In the genomic region with DNA sequence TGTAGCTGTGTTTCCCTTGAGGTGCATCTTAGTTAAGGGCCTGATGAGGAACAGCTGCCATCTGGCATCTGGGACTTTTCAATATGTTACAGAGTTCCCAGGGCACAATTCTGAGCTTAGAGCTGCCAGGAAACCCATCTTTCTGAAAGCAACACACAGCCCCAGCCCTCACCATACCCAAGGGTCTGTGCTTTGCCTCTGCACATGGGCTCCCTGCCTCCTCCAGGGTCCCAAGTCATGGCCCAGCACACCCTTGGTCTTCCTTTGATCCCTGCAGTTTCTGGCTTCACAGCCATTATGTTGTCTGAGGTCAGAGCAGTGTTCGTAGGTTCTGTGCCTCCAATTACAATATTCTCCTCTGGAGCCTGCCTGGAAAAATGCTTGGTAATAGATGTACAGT, we compare ENCODE assay signal across 35 mouse cellular contexts. TPM values are rescaled to one million over a fixed set of nuclear protein-coding genes. Genes with fewer than 3 reads are reported as not detected.
"Had no signal": no experiment of that assay in that cellular context is flagged by ENCODE, and none has a peak within 500 bp of the region (broad histone marks: within the 10 kb centered on the region; RNA-seq: fewer than 3 reads in every experiment).

No protein-coding gene starts in this region.

- H3K4me3 ChIP-seq: heart, embryonic 10.5 days; heart, embryonic 12.5 days; heart, embryonic 13.5 days; heart, embryonic 15.5 days; hindbrain, embryonic 10.5 days; hindbrain, embryonic 13.5 days; hindbrain, embryonic 15.5 days; intestine, embryonic 15.5 days; kidney, embryonic 15.5 days; layer of hippocampus, adult 2 months; left cerebral cortex, adult 2 months had no signal

- H3K9ac ChIP-seq: heart, embryonic 12.5 days; heart, embryonic 13.5 days; heart, embryonic 15.5 days; hindbrain, embryonic 13.5 days; hindbrain, embryonic 14.5 days; hindbrain, embryonic 15.5 days; intestine, embryonic 15.5 days; kidney, embryonic 15.5 days had no signal

- H3K4me2 ChIP-seq: heart, embryonic 11.5 days; heart, embryonic 12.5 days; heart, embryonic 13.5 days; heart, embryonic 15.5 days; hindbrain, embryonic 13.5 days; hindbrain, embryonic 14.5 days; hindbrain, embryonic 15.5 days; intestine, embryonic 15.5 days; kidney, embryonic 15.5 days had no signal

- H3K27me3 ChIP-seq: heart, embryonic 13.5 days; heart, embryonic 15.5 days; hindbrain, embryonic 15.5 days; intestine, embryonic 15.5 days; kidney, embryonic 15.5 days had no signal

- H3K36me3 ChIP-seq: heart, embryonic 10.5 days; heart, embryonic 12.5 days; heart, embryonic 13.5 days; heart, embryonic 15.5 days; hindbrain, embryonic 10.5 days; hindbrain, embryonic 13.5 days; hindbrain, embryonic 15.5 days; intestine, embryonic 15.5 days; kidney, embryonic 15.5 days had no signal

- H3K9me3 ChIP-seq: heart, embryonic 10.5 days; heart, embryonic 12.5 days; heart, embryonic 13.5 days; heart, embryonic 15.5 days; hindbrain, embryonic 10.5 days; hindbrain, embryonic 13.5 days; hindbrain, embryonic 15.5 days; intestine, embryonic 15.5 days; kidney, embryonic 15.5 days had no signal

- H3K4me1 ChIP-seq: heart, embryonic 10.5 days; heart, embryonic 12.5 days; heart, embryonic 13.5 days; heart, embryonic 15.5 days; hindbrain, embryonic 10.5 days; hindbrain, embryonic 13.5 days; hindbrain, embryonic 15.5 days; intestine, embryonic 15.5 days; kidney, embryonic 15.5 days had no signal

- H3K27ac ChIP-seq: heart, embryonic 10.5 days; heart, embryonic 13.5 days; heart, embryonic 15.5 days; hindbrain, embryonic 10.5 days; hindbrain, embryonic 13.5 days; hindbrain, embryonic 14.5 days; hindbrain, embryonic 15.5 days; hindbrain, postnatal 0 days; intestine, embryonic 15.5 days; kidney, embryonic 15.5 days; kidney, postnatal 0 days; layer of hippocampus, adult 2 months; left cerebral cortex, adult 2 months had no signal

- ATAC-seq: inflammation-experienced regulatory T-cells, adult 6 months; intestine, embryonic 15.5 days; intestine, postnatal 0 days had no signal

- DNase-seq: heart, postnatal 10 days; heart, postnatal 14 days; heart, postnatal 36 days; heart, postnatal 4 days; kidney, adult 11 months; kidney, adult 18-20 months; kidney, adult 2 months; kidney, adult 8-10 months; kidney, adult 9 months; kidney, postnatal 10 days; kidney, postnatal 14 days; kidney, postnatal 36 days; kidney, postnatal 4 days; layer of hippocampus, adult 9-11 months; layer of hippocampus, postnatal 36 days had no signal

RNA-seq across cellular contexts. Expression of a gene that starts 12.7 kb away (rescaled TPM):
- polyA plus RNA-seq: heart, embryonic 10.5 days; heart, embryonic 11.5 days; heart, embryonic 12.5 days; heart, embryonic 14.5 days; heart, embryonic 15.5 days; heart, postnatal 0 days; hindbrain, embryonic 10.5 days; hindbrain, embryonic 11.5 days; hindbrain, embryonic 13.5 days; hindbrain, embryonic 14.5 days; hindbrain, embryonic 15.5 days; inflammation-experienced regulatory T-cells, adult 6 months had no signal

RNA-seq across cellular contexts. Expression of a gene that starts 14.3 kb away (rescaled TPM):
- polyA plus RNA-seq: heart, embryonic 12.5 days; heart, embryonic 13.5 days; heart, postnatal 0 days; hindbrain, embryonic 10.5 days had no signal
